Mouse (Mus musculus) adrenal gland, adult (tissue): ENCODE measurements at regions not wholly inside any gene's neighbourhood (a gene's known extent, or its start where the extent isn't known, plus 50 kb on each side); places are given as distances from the start of the nearest gene placed in this dataset.
"Not testable (repeated sequence)": the region's sequence is repeated elsewhere in the genome, so short reads cannot be mapped to it uniquely, and the experiment has no call there.

ENCODE experiments used
- DNase-seq, 2 experiments: peaks; one replicate each; pipeline ENCODE4 v3.0.0; 2022 to 2023; ENCODE audit warnings: low spot score in 1 of 2; ENCODE audit not compliant: inconsistent age in 2 of 2

DNA sequence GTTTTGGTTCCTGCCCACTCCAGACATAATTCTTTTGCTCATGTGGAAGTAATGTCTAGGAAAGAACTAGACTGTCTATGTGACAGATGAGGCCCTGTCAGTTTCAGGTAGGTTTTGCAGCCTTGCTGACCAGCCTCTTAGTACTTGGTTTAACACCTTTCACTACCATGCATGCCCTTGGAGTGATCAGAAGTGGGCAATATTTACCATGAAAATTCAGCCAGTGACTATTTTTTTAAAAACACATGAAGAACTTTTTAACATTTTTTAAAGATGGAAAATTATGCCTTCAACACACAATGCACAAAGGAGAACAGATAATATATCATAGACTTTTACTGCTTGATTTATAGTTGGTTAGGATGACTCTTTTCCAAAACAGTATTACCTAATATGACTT lies 58.1 kb downstream of the Cox7c start:
- DNase-seq, result peak in 1 of 2 experiments; percentile 26

DNA sequence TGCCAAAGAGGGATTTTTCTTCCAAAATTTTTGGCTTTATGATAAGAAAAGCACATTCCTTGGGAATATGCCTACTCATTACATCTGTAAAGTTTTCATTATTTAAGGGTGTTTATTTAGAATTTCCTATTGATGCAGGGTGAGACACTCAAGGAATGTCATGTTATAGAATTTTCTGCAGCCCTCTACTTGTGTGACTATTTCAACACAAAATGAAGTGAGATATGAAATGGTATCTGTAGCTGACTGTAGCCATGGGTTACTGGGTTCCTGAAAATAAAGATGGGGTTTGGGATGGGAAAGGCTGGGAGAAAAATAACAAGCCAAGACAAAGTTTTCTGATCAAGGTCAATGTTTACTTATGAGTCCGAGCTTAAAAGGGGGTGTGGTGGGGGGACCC lies 64.6 kb downstream of the Cox7c start:
- DNase-seq, result no peak

DNA sequence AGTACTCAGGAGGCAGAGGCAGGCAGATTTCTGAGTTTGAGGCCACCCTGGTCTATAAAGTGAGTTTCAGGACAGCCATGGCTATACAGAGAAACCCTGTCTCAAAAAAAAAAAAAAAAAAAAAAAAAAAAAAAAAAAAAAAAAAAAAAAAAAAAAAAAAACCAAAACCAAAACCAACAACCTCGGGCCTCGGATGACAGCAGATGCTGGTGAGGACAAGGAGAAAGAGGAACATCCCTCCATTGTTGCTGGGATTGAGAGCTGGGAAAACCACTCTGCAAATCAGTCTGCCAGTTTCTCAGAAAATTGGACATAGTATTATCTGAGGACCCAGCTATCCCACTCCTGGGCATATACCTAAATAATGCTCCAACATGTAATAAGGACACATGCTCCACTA lies 82.7 kb downstream of the Cox7c start:
- DNase-seq, result not testable (repeated sequence)

DNA sequence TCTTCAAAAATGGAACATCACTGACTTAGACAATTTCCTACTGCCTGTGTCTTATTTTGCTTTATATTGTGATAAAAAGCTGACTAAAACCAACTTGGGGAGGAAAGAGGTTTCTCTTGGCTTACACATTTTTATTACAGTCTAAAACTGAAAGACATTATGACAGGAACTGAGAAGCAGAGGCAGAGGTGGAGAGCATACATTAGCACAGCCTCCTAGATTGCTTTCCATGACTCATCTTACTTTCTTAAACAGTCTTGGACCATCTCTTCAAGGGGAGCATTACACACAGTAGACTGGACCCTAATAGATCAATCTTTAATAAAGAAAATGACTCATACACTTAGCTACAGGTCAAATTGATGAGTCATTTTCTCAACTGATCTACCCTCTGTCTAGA lies 91.4 kb downstream of the Cox7c start:
- no peak for DNase-seq

DNA sequence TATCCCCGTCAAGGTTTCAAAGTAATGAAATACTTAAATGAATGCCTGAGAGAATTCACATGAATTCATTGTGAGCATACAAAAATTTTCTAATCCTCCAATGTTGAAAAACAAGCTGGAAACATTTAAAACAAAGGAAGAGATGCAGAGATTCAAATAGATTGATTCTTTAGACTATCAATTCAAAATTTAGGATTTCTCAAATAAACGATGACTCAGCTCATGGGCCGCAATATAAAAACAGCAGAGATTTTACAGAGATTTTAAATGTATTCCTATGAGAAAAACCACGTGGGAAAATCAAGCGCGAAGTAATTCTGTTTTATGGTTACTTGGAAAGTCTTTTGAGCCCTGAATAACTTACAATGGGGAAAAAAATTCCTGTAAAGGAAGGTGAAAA lies 93.8 kb downstream of the Cox7c start:
- no peak for DNase-seq

DNA sequence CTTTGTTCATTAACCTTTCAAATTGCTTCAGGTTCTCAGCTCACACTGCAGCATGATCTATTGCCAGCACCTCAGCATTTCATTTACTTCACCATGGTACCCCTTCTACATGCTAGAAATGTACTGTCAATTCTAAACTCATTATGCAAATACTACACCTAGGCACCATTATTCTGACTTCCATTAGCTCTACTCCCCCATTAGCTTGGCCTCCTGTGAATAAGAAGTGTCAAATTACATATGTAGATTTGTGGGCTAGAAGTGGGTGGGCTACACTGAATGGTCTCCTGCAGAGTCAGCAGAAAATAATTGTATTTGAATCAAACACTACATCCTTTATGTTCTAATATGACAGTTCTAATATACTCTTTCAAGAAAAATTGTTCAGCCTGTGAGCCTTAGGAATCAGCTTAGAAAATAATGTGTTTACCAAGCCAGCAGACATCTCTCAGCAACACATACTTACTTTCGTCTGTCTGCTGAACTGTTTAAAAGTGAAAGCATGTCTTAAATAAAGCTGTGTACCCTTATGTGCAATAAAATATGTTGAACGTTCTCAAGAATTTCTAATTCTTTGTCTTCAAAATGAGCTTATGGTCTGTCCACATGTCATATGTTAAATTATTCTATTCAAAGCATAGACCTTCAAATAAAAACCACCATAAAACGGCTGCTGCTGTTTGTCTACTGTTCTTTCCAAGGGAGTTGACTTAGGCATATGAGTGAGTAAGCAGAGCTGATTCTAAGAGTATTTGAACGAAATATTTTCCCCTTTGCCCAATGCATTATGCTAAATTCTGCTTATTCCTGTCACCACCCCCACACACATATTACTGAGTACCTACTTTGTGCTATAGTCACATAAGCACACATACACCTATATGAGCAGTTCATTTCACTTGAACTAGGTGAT lies 119.6 kb downstream of the Cox7c start:
- no peak for DNase-seq

DNA sequence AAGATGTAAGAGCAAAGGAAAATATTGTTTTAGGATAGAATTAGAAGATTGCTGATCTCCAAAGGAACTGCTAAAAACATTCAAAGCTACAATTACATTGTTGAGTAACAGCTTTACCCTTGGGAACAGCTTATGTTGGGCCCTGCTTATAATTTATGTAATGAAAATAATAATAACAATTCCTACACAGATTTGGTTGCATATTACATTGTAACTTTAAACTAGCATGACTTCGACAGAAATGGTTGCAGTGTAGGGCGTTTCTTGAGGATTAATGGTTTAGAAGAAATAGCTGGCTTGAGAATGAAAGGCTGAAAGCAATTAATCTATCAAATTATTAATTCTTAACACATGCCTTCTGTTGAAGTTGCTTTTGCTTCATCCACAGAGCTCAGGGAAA lies 120.4 kb downstream of the Cox7c start:
- no peak for DNase-seq

DNA sequence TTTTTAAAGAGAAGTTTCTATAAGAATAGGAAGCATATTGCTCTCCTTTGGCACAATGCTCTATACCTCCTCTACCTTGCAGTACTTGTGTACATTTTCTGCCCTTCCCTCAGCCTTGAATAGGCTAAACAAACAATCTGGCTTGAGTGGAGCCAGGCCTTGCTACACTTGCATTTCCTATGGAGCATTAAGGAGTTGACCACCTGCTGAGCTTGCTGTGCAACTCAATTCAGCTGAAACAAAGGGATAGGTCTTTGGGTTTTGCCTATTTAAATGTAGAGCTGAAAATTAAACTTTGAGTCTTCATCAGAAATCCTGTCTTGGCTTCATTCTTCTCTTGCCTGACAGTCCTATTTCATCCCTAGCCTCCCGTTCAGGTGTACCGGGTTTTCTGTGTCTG lies 124.0 kb downstream of the Cox7c start:
- no peak for DNase-seq

DNA sequence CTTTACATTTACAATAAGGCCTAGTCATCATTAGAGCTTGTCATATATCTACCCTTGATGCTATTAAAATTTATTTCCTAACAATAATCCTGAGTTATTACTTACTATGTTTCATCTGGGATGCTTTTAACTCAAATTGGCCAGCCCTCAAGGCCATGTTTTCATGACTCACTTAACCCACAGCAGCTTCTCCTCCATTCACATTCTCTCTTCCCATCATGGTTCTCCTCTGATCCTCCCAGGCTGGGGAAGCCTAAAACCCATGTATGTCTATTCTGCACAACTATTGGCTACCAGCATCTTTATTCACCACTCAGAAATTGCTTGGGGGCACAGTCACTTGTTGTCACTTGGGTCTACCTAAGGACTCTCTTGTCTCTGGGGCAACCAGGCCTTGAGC lies 144.9 kb downstream of the Cox7c start:
- peak; percentile 11 to 77 for DNase-seq

DNA sequence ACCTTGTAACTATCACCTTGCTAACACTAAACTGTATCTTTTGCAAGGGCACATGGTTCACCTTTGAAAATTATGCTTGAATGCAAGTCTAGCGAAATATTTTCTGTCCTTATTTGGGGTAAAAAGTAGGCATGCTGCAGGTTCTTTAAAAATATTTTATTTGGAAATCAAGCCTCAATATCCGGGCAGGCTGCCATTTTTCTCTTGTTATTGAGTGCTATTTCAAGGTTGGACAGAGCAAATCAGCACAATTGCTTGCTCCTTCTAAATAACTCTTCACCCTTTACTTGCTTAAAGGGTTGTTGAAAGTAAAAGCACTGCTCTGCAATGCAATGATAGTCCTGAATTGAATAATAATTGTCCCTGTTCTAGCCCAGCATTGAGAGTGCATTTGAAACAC lies 149.0 kb downstream of the Cox7c start:
- DNase-seq, result peak in 1 of 2 experiments; percentile 44

DNA sequence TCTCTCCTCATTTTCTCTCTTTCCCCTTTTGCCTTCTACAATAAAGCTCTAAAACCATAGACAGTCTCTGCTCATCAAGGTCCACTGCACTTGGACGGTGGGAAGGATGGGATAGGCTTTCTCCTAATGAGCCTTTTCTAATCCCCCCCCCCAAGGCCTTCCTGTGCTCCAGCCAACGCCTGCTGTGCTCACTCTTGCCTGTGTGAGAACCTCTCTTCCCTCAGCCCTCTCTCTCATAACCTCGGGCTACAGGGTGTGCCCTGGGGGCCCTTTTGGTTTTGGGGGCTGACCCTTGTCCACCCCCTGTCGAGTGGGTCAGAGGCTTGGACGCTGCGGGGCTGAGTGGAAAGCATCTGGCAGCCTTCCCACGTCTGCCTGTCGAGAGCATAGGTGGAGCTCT lies 151.6 kb downstream of the Cox7c start:
- no peak for DNase-seq

DNA sequence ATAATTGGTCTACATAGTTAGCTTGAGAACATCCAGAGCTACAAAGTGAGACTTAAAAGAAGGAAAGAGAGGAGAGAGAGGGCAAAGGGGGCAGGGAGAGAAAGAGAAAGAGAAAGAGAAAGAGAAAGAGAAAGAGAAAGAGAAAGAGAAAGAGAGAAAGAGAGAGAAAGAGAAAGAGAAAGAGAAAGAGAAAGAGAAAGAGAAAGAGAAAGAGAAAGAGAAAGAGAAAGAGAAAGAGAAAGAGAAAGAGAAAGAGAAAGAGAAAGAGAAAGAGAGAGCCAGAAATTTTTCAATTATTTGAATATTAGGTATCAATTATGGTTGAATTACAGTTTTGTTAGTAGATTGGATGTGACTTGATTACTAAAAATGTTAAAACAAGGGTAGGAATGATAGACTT lies 156.9 kb downstream of the Cox7c start:
- DNase-seq, result not testable (repeated sequence)

DNA sequence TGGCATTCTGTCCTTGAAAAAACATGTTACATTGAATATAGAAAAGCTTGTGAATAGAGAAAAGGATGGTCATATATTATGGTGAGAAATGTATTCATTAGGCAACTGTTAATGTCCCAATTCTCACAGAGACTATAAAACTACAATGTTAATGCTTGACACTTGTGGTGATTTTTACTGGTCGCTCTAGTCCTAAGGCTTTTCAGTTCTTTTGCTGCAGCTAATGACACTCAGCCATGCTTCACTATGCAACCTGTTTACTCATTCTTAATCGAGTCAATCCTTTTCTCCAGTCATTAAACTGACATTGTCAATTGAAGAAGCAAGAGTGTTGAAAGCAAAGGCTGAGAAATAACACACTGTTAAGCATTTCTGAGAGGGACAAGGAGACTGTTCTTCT lies 163.9 kb downstream of the Cox7c start:
- no peak for DNase-seq

DNA sequence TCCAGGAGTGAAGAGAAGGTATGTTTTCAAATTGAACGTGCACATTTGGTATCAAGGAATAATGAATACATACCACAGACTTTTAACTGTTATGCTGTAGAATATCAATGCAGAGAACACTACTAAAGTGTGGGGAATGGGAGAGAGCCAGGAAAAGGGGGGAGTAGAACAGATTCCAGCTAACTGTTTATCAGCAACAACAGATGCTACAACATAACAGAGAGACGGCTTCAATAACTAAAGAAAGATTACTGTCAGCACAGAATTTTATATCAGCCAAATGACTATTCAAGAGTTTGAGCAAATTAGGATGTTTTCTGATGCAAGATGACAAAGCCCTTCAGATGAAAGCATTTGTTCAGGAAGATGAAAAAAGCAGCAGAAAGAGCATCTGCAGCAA lies 183.0 kb downstream of the Cox7c start:
- DNase-seq, result no peak

DNA sequence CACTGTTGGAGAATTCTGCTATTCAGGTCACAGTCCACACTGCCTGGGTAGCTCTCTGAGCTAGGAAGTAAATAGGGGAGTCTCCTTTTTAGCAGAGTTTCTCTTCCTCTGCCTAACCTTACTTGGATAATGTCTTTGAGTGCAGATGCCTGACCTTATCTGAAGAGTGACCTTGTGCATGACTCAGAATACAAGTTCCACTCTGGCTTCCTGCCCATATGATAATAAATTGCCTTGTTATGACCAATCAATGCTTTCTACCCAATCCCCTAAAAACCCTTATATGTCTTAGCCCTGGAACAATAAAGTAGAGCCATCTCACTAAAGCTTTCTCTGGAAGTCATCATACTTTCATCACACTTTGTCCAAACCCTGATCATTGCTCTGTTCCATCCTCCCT lies 198.4 kb downstream of the Cox7c start:
- peak; percentile 11 to 82 for DNase-seq

DNA sequence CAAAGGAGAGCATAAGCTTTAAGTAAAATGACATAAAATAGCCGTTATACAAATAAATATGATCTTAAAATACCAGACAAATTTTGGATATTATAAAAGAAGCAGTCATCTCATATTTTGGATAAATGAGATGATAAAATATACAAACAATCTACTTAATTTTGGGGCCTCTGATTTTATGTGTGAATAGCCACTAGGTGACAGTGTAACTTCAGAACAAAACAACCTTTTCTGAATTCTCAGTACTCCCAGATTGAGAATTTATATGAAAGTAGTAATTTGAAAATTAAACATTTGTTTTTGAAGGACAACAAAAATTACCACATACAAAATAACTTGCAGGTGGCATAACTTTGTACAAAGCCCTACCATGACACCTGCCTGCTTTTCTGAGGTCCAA lies 216.8 kb downstream of the Cox7c start:
- DNase-seq, result no peak
